9 mouse cellular contexts compared by ENCODE assay signal in the genomic region with DNA sequence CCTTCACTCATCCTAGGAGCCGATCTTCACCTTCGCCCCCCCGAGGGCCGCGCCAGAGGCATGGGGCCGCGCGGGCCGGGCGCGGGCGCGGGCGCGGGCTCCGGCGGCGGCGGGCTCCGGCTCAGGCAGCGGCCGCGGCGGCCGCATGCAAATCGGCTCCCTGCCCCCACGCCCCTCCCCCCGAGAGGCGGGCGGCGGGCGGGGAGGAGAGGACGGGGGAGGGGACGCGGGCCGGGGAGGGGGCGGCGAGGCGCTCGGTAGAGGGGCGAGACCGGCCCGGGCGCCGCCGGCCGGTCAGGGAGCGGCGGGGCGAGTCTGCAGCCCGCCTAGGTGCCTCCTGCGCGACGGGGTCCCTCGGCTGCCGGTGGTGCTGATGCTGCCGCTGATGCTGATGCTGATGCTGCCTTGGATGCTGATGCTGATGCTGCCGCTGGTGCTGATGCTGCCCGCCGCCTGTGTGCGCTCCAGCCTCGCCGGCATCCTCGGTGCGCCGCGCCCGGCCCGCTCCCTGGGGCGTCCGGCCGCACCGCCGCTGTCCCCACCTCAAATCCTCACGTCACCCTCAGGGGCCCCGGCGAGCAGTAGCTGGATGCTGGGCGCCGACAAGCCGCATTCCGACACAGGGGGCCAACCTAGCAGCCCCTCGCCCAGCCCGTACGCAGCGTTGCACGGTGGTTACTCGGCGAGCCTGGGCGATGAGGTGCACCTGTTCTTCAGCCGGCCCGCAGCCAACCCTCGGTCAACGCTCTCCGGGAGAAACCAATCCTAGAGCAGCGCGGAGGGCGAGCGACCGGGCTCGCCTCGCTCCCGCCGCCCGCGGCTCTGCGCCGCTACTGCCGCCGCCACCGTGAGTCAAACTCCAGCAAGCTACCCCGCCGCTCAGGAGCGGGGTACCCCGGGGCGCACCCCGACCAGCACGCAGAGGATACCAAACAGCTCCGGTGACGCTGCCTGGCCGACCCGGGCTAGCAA. TPM values are rescaled to one million over a fixed set of nuclear protein-coding genes. Genes with fewer than 3 reads are reported as not detected.
A peak's percentile ranks its signal among the peaks of the same experiment; 100 is the strongest.
DNase-seq lines count a peak whose midpoint lies in the region; ATAC-seq and TF ChIP-seq lines count a peak whose summit lies in the region.
"Had no signal": no experiment of that assay in that cellular context is flagged by ENCODE, and none has a peak within 500 bp of the region (broad histone marks: within the 10 kb centered on the region; RNA-seq: fewer than 3 reads in every experiment).

A gene (minus strand): TSS at position 299 of the 972 bp plus-strand sequence.

- no peak for DNase-seq in heart, adult 11 months
- DNase-seq in R1 (ENCODE audit: low read depth, low spot score) (peak; percentile 53), liver (peak; percentile 12)
- DNase-seq in embryonic facial prominence, embryonic 11.5 days (ENCODE audit: low spot score), result peak; percentile 70
- peak; percentile 79 for DNase-seq in hindbrain, postnatal 0 days (ENCODE audit: low spot score)
- peak; percentile 60 to 73 for DNase-seq in right cerebral cortex, adult 2 months (ENCODE audit: low spot score in 2 of 2)

- H3K9ac ChIP-seq in heart, embryonic 13.5 days, result peak within 1 kb of the TSS; percentile 48; the same call in 1 of the 2 replicates
- peak within 1 kb of the TSS; percentile 46 for H3K9ac ChIP-seq in embryonic facial prominence, embryonic 11.5 days (replicated peaks; ENCODE audit: low read length)
- H3K9ac ChIP-seq in hindbrain, postnatal 0 days (replicated peaks; ENCODE audit: low read length), result peak within 1 kb of the TSS; percentile 81

- ATAC-seq in heart, embryonic 13.5 days (ENCODE audit: extremely low read depth, insufficient number of reproducible peaks, low FRiP score, low TSS enrichment), result peak; percentile 31; the same call in 1 of the 2 replicates
- peak; percentile 86 for ATAC-seq in embryonic facial prominence, embryonic 11.5 days (replicated peaks; ENCODE audit: insufficient number of reproducible peaks, low FRiP score, low TSS enrichment, low read depth)
- ATAC-seq in hindbrain, postnatal 0 days, result peak; percentile 81
- no peak for ATAC-seq in megakaryocyte-erythroid progenitor cell, adult 5-6 weeks (replicated peaks; ENCODE audit: low FRiP score, low TSS enrichment, poor library complexity, severe bottlenecking)

- peaks cover 89% of the 10 kb centered on the region for H3K27me3 ChIP-seq in heart, embryonic 13.5 days (replicated peaks)
- H3K27me3 ChIP-seq in embryonic facial prominence, embryonic 11.5 days (ENCODE audit: control insufficient read depth, insufficient read depth, low read length), result peaks cover 48% of the 10 kb centered on the region
- H3K27me3 ChIP-seq in hindbrain, postnatal 0 days (ENCODE audit: insufficient read depth, low read length), result peaks cover 4% of the 10 kb centered on the region; the same call in 1 of the 2 replicates
- H3K27me3 ChIP-seq: CH12.LX had no signal

- H3K4me3 ChIP-seq in heart, embryonic 13.5 days, result peak within 1 kb of the TSS; percentile 55
- peak within 1 kb of the TSS; percentile 48 for H3K4me3 ChIP-seq in embryonic facial prominence, embryonic 11.5 days (ENCODE audit: low read depth, low read length)
- H3K4me3 ChIP-seq in hindbrain, postnatal 0 days (ENCODE audit: low read length), result peak within 1 kb of the TSS; percentile 78

- 1% methylated on average over 70 of the region's 121 CpGs for WGBS in heart, embryonic 13.5 days
- WGBS in embryonic facial prominence, embryonic 11.5 days, result under 1% methylated on average over 100 of the region's 121 CpGs
- 1% methylated on average over 76 of the region's 121 CpGs for WGBS in hindbrain, postnatal 0 days

- peaks cover 20% of the 10 kb centered on the region for H3K4me1 ChIP-seq in heart, embryonic 13.5 days
- H3K4me1 ChIP-seq in embryonic facial prominence, embryonic 11.5 days (ENCODE audit: control insufficient read depth, insufficient read depth, low read length), result peaks cover 6% of the 10 kb centered on the region
- H3K4me1 ChIP-seq in hindbrain, postnatal 0 days (ENCODE audit: insufficient read depth, low read length), result no peaks in the 10 kb centered on the region

- H3K27ac ChIP-seq in heart, embryonic 13.5 days (replicated peaks), result no peak within 1 kb of the TSS
- no peak within 1 kb of the TSS for H3K27ac ChIP-seq in embryonic facial prominence, embryonic 11.5 days (replicated peaks; ENCODE audit: low read depth, low read length)
- H3K27ac ChIP-seq in hindbrain, postnatal 0 days, result peak within 1 kb of the TSS; percentile 92

- peak; percentile 9; the same call in 1 of the 2 replicates for TF ChIP-seq CTCF in hindbrain, postnatal 0 days (IDR thresholded peaks at IDR 0.05; ENCODE audit: low read depth)

- peak within 1 kb of the TSS; percentile 78 for H3K4me2 ChIP-seq in heart, embryonic 13.5 days
- peak within 1 kb of the TSS; percentile 89 for H3K4me2 ChIP-seq in embryonic facial prominence, embryonic 11.5 days (ENCODE audit: low read depth, low read length)
- peak within 1 kb of the TSS; percentile 76 for H3K4me2 ChIP-seq in hindbrain, postnatal 0 days (ENCODE audit: low read depth, low read length)

- H3K36me3 ChIP-seq in heart, embryonic 13.5 days, result no peaks in the 10 kb centered on the region
- no peaks in the 10 kb centered on the region for H3K36me3 ChIP-seq in embryonic facial prominence, embryonic 11.5 days (replicated peaks; ENCODE audit: control insufficient read depth, insufficient read depth, low read depth, low read length)
- no peaks in the 10 kb centered on the region for H3K36me3 ChIP-seq in hindbrain, postnatal 0 days (ENCODE audit: insufficient read depth, low read length)

- H3K9me3 ChIP-seq in heart, embryonic 13.5 days, result no peaks in the 10 kb centered on the region
- H3K9me3 ChIP-seq in embryonic facial prominence, embryonic 11.5 days (replicated peaks; ENCODE audit: control insufficient read depth, low read length), result no peaks in the 10 kb centered on the region
- H3K9me3 ChIP-seq in hindbrain, postnatal 0 days (ENCODE audit: low read length), result no peaks in the 10 kb centered on the region

RNA-seq across cellular contexts. Expression of the gene that starts here (rescaled TPM):
- polyA plus RNA-seq in heart, embryonic 13.5 days (2015; fragmentation: Nextera tagmentation; extraction: Ambion mirVana), result 0.11 TPM in 1 of 2 replicates, not detected in the other
- 0.43 and 0.70 TPM in 2 replicates for polyA plus RNA-seq in embryonic facial prominence, embryonic 11.5 days (2014; fragmentation: Nextera tagmentation; extraction: Ambion mirVana)
- 29.3 and 29.7 TPM in 2 replicates for total RNA-seq in hindbrain, postnatal 0 days (2014; rRNA removed)
- polyA plus RNA-seq in hindbrain, postnatal 0 days (2015; fragmentation: Nextera tagmentation; extraction: Ambion mirVana), result 7.8 and 8.6 TPM in 2 replicates
- not detected in 2 replicates for total RNA-seq in megakaryocyte-erythroid progenitor cell, adult 5-6 weeks (2014; fragmentation: Nextera tagmentation)
- not detected in 2 replicates for total RNA-seq in megakaryocyte-erythroid progenitor cell, adult 5-6 weeks (2017)
- total RNA-seq: CH12.LX had no signal

Comparison
In these comparisons a context has a peak if more than half of its experiments do, and no peak if none do; other contexts are left out.
1. RNA of the gene that starts here (total RNA-seq): 29.3 to 29.7 TPM in hindbrain, postnatal 0 days; not detected in megakaryocyte-erythroid progenitor cell, adult 5-6 weeks; every median in the first group is over 10 times any median in the second.
2. Peak in ATAC-seq, H3K4me3 ChIP-seq, H3K9ac ChIP-seq and H3K4me2 ChIP-seq in heart, embryonic 13.5 days; RNA of the gene not detected or under 1 TPM.
3. Peak in DNase-seq, ATAC-seq, H3K4me3 ChIP-seq, H3K9ac ChIP-seq and H3K4me2 ChIP-seq in embryonic facial prominence, embryonic 11.5 days; RNA of the gene not detected or under 1 TPM.
4. Peak in every context shown above with its lines, with median percentiles within 50 percentile points of each other: H3K4me2 ChIP-seq, H3K4me3 ChIP-seq and H3K9ac ChIP-seq.